Mouse (Mus musculus) limb, embryonic 12.5 days (tissue): ENCODE data around the gene Dapk2. TPM values are rescaled to one million over a fixed set of nuclear protein-coding genes. Genes with fewer than 3 reads are reported as not detected.

Source experiments
- ATAC-seq: fragments of 200-750 bp; cut with Nextera tagmentation; 2 replicates; pipeline ENCODE4 v1.8.0; 2017; ENCODE audit warnings: low read depth, moderate TSS enrichment; ENCODE audit not compliant: insufficient number of reproducible peaks, insufficient read depth, low FRiP score, low TSS enrichment
- H3K27ac ChIP-seq: fragments of 300-500 bp; sonication (generic); 2 replicates; pipeline ENCODE4 v1.5.1; 2016; ENCODE audit warnings: mild to moderate bottlenecking, moderate library complexity
- H3K27me3 ChIP-seq: fragments of 300-500 bp; sonication (generic); 2 replicates; pipeline ENCODE4 v1.6.1; 2016; ENCODE audit warnings: mild to moderate bottlenecking, moderate library complexity
- H3K36me3 ChIP-seq: fragments of 300-500 bp; sonication (generic); 2 replicates; pipeline ENCODE4 v1.6.1; 2016; ENCODE audit warnings: mild to moderate bottlenecking, moderate library complexity
- H3K4me1 ChIP-seq: fragments of 300-500 bp; sonication (generic); replicated peaks from 2 replicates; pipeline ENCODE4 v1.6.1; 2016
- H3K4me2 ChIP-seq: fragments of 300-500 bp; sonication (generic); 2 replicates; pipeline ENCODE4 v1.6.1; 2016; ENCODE audit warnings: mild to moderate bottlenecking, moderate library complexity
- H3K4me3 ChIP-seq: fragments of 300-500 bp; sonication (generic); replicated peaks from 2 replicates; pipeline ENCODE4 v1.5.1; 2016; ENCODE audit warnings: mild to moderate bottlenecking
- H3K9ac ChIP-seq: fragments of 300-500 bp; sonication (generic); replicated peaks from 2 replicates; pipeline ENCODE4 v1.6.1; 2016; ENCODE audit warnings: mild to moderate bottlenecking, moderate library complexity
- H3K9me3 ChIP-seq: fragments of 300-500 bp; sonication (generic); 2 replicates; pipeline ENCODE4 v1.6.1; 2016; ENCODE audit warnings: mild to moderate bottlenecking, moderate library complexity
- WGBS: fragments of 180-500 bp; shearing (Covaris S2); methylation state at CpG from one replicate; pipeline ENCODE4 v1.1.7; 2016; 5-methylcytosine and 5-hydroxymethylcytosine counted together
- polyA plus RNA-seq: library from polyadenylated mRNA; unstranded; fragments of >200 nt; fragmentation: Nextera tagmentation; extraction: Ambion mirVana; gene quantifications from 2 replicates; pipeline ENCODE4 v1.2.1, GENCODE M21; 2016

Gene Dapk2
- polyA plus RNA-seq, 1 experiment from 2014 or later, result 5.2 TPM

DNA sequence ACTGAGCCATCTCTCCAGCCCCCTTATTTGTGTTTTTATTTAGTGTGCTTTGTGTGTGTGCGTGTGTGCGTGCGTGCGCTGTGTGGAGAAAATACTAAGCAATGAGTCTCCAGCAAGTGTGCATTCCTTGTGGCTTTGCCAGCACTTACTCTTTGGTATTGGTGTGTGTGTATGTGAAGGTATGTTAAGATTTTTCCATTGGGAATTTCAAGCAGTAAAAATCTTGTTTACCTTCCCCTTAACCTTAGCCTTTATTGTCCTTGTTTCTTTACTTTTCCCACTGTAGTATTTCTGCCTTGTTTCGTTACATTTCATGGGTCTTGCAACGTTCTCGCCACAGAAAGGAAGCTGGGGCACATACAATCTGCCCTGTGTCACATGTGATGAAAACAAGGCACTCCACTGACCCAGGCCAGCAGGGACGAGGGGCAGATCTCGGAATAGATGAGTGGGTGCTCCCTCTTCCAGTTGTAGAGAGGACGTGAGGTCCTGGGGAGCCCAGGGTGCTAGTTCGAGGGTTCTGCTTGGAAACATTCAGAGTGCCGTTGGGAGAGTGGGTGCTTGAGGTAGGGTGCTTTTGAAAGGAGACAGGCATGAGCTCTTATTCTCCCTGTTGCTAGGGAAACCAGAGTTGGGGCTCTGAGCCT, 13.4 kb downstream of the Dapk2 start:
- WGBS, result 74% methylated on average over 12 of the region's 12 CpGs
- Histone ChIP-seq H3K27ac (no peak overlapping the region), H3K4me2 (no peak overlapping the region), H3K4me3 (no peak overlapping the region), H3K36me3 (no peaks in the 10 kb centered on the region), H3K27me3 (no peaks in the 10 kb centered on the region), H3K9ac (no peak overlapping the region), H3K4me1 (peaks cover 8% of the 10 kb centered on the region; the same call in 1 of the 2 replicates), H3K9me3 (no peaks in the 10 kb centered on the region)
- ATAC-seq, result no peak

DNA sequence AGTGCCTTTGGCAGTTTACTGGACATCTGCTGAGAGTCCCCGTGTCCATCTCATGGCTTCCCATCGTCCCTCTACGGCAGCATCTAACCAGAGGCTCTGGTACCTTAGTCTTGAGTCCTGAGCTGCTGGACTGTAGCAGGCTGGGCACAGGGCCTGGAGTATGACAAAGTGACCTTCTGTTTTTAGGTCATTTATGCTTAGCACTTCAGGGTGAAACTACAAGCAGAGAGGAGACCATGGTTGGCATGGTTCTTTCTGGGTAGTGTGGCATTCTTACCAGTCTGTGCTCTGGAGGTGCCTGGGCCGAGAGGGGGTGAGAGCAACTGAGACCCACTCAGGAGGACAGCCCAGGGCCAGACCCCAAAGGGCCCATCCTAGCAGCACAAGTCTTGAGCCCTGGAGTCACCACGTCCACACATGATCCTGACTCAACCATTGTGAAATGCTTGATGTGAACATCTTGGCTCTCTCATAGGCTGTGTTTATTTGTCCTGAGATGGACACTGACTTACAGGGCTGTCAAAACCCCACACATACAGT, 15.4 kb downstream of the Dapk2 start:
- peaks cover 4% of the 10 kb centered on the region; the same call in 1 of the 2 replicates for H3K4me1 ChIP-seq
- no peaks in the 10 kb centered on the region for H3K36me3 ChIP-seq
- ATAC-seq, result no peak
- no peak overlapping the region for H3K4me2 ChIP-seq
- no peak overlapping the region for H3K9ac ChIP-seq
- H3K9me3 ChIP-seq, result no peaks in the 10 kb centered on the region
- H3K27ac ChIP-seq, result no peak overlapping the region
- WGBS, result 95% methylated on average over 5 of the region's 5 CpGs
- H3K27me3 ChIP-seq, result no peaks in the 10 kb centered on the region
- H3K4me3 ChIP-seq, result no peak overlapping the region

DNA sequence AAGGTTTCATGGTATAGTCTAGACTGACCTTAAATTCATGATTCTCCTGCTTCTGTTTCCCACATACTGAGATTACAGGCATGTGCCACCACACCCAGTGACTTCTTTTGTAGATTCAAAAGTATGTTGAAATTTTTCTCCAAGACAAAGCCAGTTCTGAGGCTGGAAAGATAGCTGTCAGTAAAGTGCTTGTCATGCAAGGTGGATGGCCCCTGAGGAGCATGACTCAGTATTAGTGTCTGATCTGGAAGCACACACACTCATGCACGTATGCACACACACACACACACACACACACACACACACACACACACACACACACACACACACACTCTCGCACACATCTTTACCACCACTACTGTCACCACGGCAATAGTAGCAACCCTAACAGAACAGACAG, 17.0 kb downstream of the Dapk2 start:
- Histone ChIP-seq H3K9me3 (no peaks in the 10 kb centered on the region), H3K4me2 (no peak overlapping the region), H3K27ac (no peak overlapping the region), H3K36me3 (no peaks in the 10 kb centered on the region), H3K4me1 (peaks cover 4% of the 10 kb centered on the region; the same call in 1 of the 2 replicates), H3K4me3 (no peak overlapping the region), H3K9ac (no peak overlapping the region), H3K27me3 (no peaks in the 10 kb centered on the region)
- no peak for ATAC-seq
- 71% methylated on average over 3 of the region's 3 CpGs for WGBS

DNA sequence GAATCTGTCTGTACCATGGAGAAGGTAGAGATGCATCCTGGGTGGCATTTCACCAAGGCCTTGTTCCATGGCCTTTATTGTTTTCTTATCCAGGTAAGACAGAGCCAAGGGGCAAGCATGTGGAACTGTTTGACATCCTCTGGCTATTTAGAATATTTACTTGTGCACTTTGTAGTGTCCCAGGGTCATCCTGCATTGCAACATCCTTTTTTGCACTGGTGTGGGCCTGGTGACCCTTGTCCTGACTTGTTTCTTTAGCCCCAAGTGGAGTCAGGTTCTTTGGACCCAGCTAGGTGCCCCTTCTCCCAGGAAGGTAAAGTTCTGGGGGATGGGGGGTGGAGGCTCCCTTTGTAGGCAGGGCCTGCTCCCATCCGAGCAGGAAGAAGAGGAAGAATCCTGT, 20.0 kb downstream of the Dapk2 start:
- Histone ChIP-seq H3K4me3 (no peak overlapping the region), H3K9ac (no peak overlapping the region), H3K9me3 (no peaks in the 10 kb centered on the region), H3K27ac (no peak overlapping the region), H3K4me1 (peaks cover 11% of the 10 kb centered on the region; the same call in 1 of the 2 replicates), H3K27me3 (no peaks in the 10 kb centered on the region), H3K36me3 (no peaks in the 10 kb centered on the region), H3K4me2 (no peak overlapping the region)
- ATAC-seq, result no peak
- 29% methylated on average over 1 of the region's 1 CpGs for WGBS

DNA sequence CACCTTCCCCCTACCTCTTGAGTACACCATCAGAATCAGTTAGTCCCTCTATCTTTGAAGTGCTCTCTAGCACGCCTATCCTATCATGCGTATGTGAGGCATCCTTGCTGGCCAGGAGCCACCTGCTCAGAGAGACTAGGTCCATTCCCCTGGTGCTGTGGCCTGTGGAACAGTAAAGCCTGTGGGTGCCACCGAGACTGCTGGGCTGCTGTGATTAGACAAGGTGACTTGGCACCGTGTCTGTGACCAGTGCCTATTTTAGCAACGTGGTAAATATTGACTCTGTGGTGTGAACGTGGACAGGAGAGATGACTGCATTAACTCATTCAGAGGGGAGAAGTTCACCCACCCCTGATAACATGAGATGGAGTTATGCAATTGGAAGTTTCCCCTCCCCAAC, 21.8 kb downstream of the Dapk2 start:
- WGBS, result 89% methylated on average over 6 of the region's 6 CpGs
- no peak overlapping the region for H3K9ac ChIP-seq
- no peak overlapping the region for H3K4me3 ChIP-seq
- H3K4me1 ChIP-seq, result peaks cover 11% of the 10 kb centered on the region; the same call in 1 of the 2 replicates
- H3K27ac ChIP-seq, result no peak overlapping the region
- no peak for ATAC-seq
- no peaks in the 10 kb centered on the region for H3K36me3 ChIP-seq
- H3K27me3 ChIP-seq, result no peaks in the 10 kb centered on the region
- no peaks in the 10 kb centered on the region for H3K9me3 ChIP-seq
- H3K4me2 ChIP-seq, result no peak overlapping the region

DNA sequence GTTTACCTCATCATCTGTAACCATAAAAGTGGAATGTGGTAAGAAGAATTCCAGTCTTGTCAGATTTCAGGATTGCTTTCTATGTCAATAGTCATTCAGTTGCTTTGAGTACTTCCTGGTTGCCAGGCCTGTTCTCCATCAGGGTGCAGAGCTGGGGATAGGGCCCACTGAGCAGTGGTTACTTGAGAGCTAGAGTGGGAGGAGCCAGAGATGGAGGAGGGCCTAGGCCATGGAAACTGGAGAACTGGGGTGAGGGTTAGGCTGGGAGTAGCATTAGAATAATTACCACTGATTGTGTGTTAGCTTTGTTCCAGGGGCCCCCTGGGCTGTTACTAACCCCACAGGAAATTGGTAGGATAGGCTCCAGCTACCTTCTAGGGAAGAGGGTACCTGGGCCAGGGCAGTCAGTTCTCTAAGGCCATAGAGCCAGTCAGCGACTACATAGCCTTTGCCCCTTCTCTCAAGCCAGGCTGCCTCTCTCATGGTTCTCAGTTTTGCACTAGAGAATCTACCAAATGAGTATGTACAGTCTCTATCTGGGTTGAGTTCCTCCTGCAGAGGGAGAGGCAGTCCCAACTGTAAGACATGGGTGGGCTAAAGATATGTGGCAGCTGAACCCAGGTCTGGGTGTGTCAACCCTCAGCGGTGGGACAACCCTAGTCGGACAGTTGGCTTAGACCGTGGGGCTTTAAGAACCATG, 23.3 kb downstream of the Dapk2 start:
- Histone ChIP-seq H3K4me2 (no peak overlapping the region), H3K27me3 (no peaks in the 10 kb centered on the region), H3K36me3 (no peaks in the 10 kb centered on the region), H3K27ac (peak overlapping the region; percentile 62), H3K4me1 (peaks cover 11% of the 10 kb centered on the region; the same call in 1 of the 2 replicates), H3K4me3 (no peak overlapping the region), H3K9ac (no peak overlapping the region), H3K9me3 (no peaks in the 10 kb centered on the region)
- WGBS, result 69% methylated on average over 4 of the region's 4 CpGs
- ATAC-seq, result 0 out of 2 replicates have a peak, but pooled peaks have one; percentile 73

DNA sequence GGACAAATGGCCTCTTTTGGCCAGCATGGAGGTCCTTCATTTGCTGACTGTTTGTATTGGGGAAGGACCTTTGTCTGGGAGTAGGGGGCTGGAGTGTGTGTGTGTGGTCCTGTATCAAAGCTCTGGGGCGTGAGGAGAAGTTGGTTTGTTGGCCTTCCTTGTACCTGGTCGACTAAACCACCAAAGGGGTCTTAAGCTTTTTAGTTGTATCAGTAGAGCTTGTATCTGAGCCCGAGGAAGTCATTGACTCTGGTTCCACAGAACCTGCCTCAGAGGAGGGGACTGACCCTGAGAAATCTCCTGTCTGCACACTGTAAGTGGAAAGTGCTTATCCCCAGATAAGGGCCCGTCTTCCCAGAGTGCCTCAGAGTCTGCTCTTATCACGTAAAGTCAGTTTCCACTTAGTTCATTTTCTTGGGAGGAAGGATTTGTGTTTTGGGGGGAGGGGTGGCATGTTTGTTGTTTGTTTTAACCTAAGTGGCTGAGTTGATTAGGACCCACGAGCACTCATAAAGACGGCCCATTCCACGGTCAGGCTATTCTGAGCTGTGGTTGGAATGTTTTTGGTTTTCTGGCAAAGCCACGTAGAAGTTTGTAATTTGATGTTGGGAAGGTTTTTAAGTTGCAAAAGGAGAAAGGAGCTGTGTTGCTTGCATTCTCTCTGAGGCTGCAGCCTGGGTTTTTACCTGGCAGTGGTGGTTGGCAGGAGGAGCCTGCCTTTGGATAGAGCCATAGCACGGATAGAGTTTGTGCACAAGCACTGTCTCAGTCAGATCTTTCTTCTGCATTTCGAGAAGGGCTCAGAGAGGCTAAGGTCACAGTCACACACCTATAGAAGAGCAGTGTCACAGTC, 24.0 kb downstream of the Dapk2 start:
- Histone ChIP-seq H3K4me2 (no peak overlapping the region), H3K4me1 (peaks cover 11% of the 10 kb centered on the region; the same call in 1 of the 2 replicates), H3K27ac (peak overlapping the region; percentile 64), H3K36me3 (no peaks in the 10 kb centered on the region), H3K9ac (no peak overlapping the region), H3K9me3 (no peaks in the 10 kb centered on the region), H3K4me3 (no peak overlapping the region), H3K27me3 (no peaks in the 10 kb centered on the region)
- ATAC-seq, result no peak
- 48% methylated on average over 11 of the region's 11 CpGs for WGBS

DNA sequence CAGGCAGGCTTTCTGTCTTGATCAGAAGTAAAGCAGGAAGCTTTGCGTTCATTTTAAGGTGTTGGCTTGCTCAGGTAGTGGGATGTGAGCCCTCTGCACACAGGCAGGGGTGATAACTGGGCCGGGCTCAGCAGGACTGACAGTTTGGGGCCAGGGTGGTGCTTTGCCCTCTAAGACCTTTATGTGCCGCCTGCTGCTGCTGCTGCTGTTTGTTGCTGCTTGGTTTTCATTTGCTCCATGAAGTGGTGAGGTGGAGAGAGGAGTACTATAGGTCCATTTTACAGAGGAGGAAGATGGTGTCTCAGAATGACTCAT, 24.6 kb downstream of the Dapk2 start:
- Histone ChIP-seq H3K36me3 (no peaks in the 10 kb centered on the region), H3K9ac (no peak overlapping the region), H3K27me3 (no peaks in the 10 kb centered on the region), H3K9me3 (no peaks in the 10 kb centered on the region), H3K4me2 (no peak overlapping the region), H3K27ac (peak overlapping the region; percentile 64), H3K4me1 (peaks cover 11% of the 10 kb centered on the region; the same call in 1 of the 2 replicates), H3K4me3 (no peak overlapping the region)
- no peak for ATAC-seq
- WGBS, result 68% methylated on average over 3 of the region's 3 CpGs

DNA sequence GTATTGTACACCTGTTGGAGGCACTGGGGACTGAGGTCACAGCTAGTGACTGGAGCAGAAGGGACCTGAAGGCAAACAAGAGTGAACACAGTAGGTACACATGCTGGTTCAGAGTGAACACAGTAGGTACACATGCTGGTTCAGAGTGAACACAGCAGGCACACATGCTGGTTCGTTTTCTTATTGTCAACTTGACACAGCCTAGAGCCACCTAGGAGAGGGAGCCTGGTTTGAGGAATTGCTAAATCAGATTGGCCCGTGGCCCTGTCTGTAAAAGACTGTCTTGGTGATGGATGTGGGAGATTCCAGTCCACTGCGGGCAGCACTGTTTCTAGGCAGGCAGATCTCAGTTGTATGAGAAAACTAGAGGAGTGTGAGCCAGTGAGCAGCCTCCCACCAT, 25.0 kb downstream of the Dapk2 start:
- ATAC-seq, result no peak
- Histone ChIP-seq H3K27ac (no peak overlapping the region), H3K9ac (no peak overlapping the region), H3K4me1 (peaks cover 11% of the 10 kb centered on the region; the same call in 1 of the 2 replicates), H3K4me3 (no peak overlapping the region), H3K4me2 (no peak overlapping the region), H3K27me3 (no peaks in the 10 kb centered on the region), H3K9me3 (no peaks in the 10 kb centered on the region), H3K36me3 (no peaks in the 10 kb centered on the region)
- WGBS, result 73% methylated on average over 3 of the region's 3 CpGs

DNA sequence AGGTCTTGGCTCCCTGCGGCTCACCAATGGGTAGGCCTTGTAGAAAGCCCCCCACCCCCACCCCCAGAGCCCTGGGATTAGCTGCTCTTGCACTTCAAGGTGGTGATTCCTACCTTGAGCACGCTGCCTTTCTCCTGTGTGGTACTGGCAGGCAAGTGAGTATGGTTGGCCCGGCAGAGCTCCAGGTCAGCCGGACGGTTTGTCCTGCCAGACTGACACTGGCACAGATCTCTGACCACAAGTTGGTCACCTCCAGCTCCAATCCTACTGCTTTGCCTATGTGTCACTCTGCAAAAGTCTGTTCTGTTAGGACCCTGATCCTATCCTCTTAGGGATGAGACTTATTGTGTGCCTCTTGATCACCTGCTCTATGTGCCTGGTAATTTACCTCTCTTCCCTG, 26.5 kb downstream of the Dapk2 start:
- WGBS, result 69% methylated on average over 5 of the region's 5 CpGs
- H3K4me1 ChIP-seq, result peaks cover 11% of the 10 kb centered on the region; the same call in 1 of the 2 replicates

DNA sequence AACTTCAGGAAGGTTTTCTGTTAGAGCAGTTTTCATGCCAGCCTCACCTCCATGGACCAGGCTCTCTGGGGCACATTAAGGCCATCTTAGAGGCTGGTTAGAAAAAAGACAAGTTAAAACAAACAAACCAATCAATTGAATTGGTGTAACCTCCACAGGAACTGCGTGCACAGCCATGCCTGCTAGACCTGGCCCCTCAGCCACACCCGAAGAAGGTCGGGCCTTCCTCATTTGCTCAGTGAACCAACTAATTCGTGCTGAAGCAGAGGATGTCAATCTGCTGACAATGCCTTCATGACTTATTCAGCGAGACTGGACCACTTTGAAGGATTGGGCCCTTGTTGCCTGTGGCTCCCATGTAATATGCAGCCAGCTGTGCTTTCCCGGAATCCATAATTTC, 28.4 kb downstream of the Dapk2 start:
- no peaks in the 10 kb centered on the region for H3K9me3 ChIP-seq
- no peaks in the 10 kb centered on the region for H3K27me3 ChIP-seq
- no peak overlapping the region for H3K4me2 ChIP-seq
- ATAC-seq, result no peak
- 53% methylated on average over 6 of the region's 6 CpGs for WGBS
- H3K36me3 ChIP-seq, result no peaks in the 10 kb centered on the region
- H3K4me1 ChIP-seq, result peaks cover 5% of the 10 kb centered on the region; the same call in 1 of the 2 replicates
- no peak overlapping the region for H3K9ac ChIP-seq
- no peak overlapping the region for H3K27ac ChIP-seq
- no peak overlapping the region for H3K4me3 ChIP-seq

More for the DNA sequence above, 26.5 kb downstream of the Dapk2 start:
- no peak overlapping the region for H3K4me2 ChIP-seq
- H3K36me3 ChIP-seq, result no peaks in the 10 kb centered on the region
- no peaks in the 10 kb centered on the region for H3K9me3 ChIP-seq
- no peaks in the 10 kb centered on the region for H3K27me3 ChIP-seq
- no peak overlapping the region for H3K4me3 ChIP-seq
- H3K9ac ChIP-seq, result no peak overlapping the region
- H3K27ac ChIP-seq, result no peak overlapping the region
- ATAC-seq, result no peak
